Comparison of ENCODE assay signal across 21 mouse cellular contexts in genomic region chr6:20740406-20740805, GRCm38 (mm10).
DNase-seq lines count a peak whose midpoint lies in the region; ATAC-seq lines count a peak whose summit lies in the region.
"Had no signal": no experiment of that assay in that cellular context is flagged by ENCODE, and none has a peak within 500 bp of the region (broad histone marks: within the 10 kb centered on the region; RNA-seq: fewer than 3 reads in every experiment).

No protein-coding gene starts in this region.

- 65% methylated on average over 1 of the region's 1 CpGs for WGBS in midbrain, embryonic 15.5 days
- WGBS in forebrain, embryonic 14.5 days: 57% methylated on average over 1 of the region's 1 CpGs

- peak; percentile 6 to 18 for DNase-seq in layer of hippocampus, postnatal 10 days (ENCODE audit: low spot score in 2 of 2)
- no peak for DNase-seq in layer of hippocampus, adult 8-10 months (ENCODE audit: low spot score in 2 of 2)
- peak; percentile 56 for DNase-seq in cerebellum, adult 9-10 months
- DNase-seq in cerebellum, postnatal 25 days: peak; percentile 54 to 77
- DNase-seq in forebrain, embryonic 14.5 days (ENCODE audit: low spot score): no peak
- DNase-seq: adrenal gland, adult 2 months; adrenal gland, postnatal 25 days; embryo, embryonic 11 days; gastrocnemius, adult 2 months; gastrocnemius, postnatal 25 days; kidney, adult 8-10 months had no signal

- H3K36me3 ChIP-seq in midbrain, embryonic 15.5 days (replicated peaks): no peaks in the 10 kb centered on the region
- no peaks in the 10 kb centered on the region for H3K36me3 ChIP-seq in forebrain, embryonic 14.5 days (ENCODE audit: control insufficient read depth, insufficient read depth, low read length)
- H3K36me3 ChIP-seq: embryonic facial prominence, embryonic 15.5 days; forebrain, embryonic 10.5 days; forebrain, embryonic 15.5 days; heart, embryonic 12.5 days; hindbrain, embryonic 15.5 days had no signal

- H3K27ac ChIP-seq in midbrain, embryonic 15.5 days: no peak overlapping the region
- no peak overlapping the region for H3K27ac ChIP-seq in forebrain, embryonic 14.5 days (ENCODE audit: low read depth, low read length)
- H3K27ac ChIP-seq: embryonic facial prominence, embryonic 15.5 days; forebrain, embryonic 10.5 days; forebrain, embryonic 15.5 days; gastrocnemius, adult 2 months; hindbrain, embryonic 15.5 days had no signal

- H3K9me3 ChIP-seq in midbrain, embryonic 15.5 days: 0 out of 2 replicates have a peak, but pooled peaks cover 5% of the 10 kb centered on the region
- H3K9me3 ChIP-seq in forebrain, embryonic 14.5 days (replicated peaks; ENCODE audit: control insufficient read depth, low read length): no peaks in the 10 kb centered on the region
- H3K9me3 ChIP-seq: embryonic facial prominence, embryonic 15.5 days; forebrain, embryonic 10.5 days; hindbrain, embryonic 15.5 days had no signal

- H3K4me1 ChIP-seq in midbrain, embryonic 15.5 days: no peaks in the 10 kb centered on the region
- H3K4me1 ChIP-seq in forebrain, embryonic 14.5 days (ENCODE audit: control insufficient read depth, insufficient read depth, low read length): no peaks in the 10 kb centered on the region
- H3K4me1 ChIP-seq: embryonic facial prominence, embryonic 15.5 days; forebrain, embryonic 10.5 days; forebrain, embryonic 15.5 days; heart, embryonic 12.5 days; hindbrain, embryonic 15.5 days had no signal

- no peaks in the 10 kb centered on the region for H3K27me3 ChIP-seq in midbrain, embryonic 15.5 days (replicated peaks)
- no peaks in the 10 kb centered on the region for H3K27me3 ChIP-seq in forebrain, embryonic 14.5 days (replicated peaks; ENCODE audit: control insufficient read depth, insufficient read depth, low read length)
- H3K27me3 ChIP-seq: CH12.LX; embryonic facial prominence, embryonic 15.5 days; forebrain, embryonic 15.5 days; heart, embryonic 12.5 days; hindbrain, embryonic 15.5 days; Patski had no signal

- H3K4me2 ChIP-seq in midbrain, embryonic 15.5 days: no peak overlapping the region
- no peak overlapping the region for H3K4me2 ChIP-seq in forebrain, embryonic 14.5 days (ENCODE audit: low read length)
- H3K4me2 ChIP-seq: embryonic facial prominence, embryonic 15.5 days; forebrain, embryonic 15.5 days; heart, embryonic 12.5 days; hindbrain, embryonic 15.5 days had no signal

- H3K4me3 ChIP-seq in midbrain, embryonic 15.5 days: no peak overlapping the region
- H3K4me3 ChIP-seq in forebrain, embryonic 14.5 days (ENCODE audit: low read depth, low read length): no peak overlapping the region
- H3K4me3 ChIP-seq: embryonic facial prominence, embryonic 15.5 days; erythroblast, embryonic 14.5 days; forebrain, embryonic 10.5 days; forebrain, embryonic 15.5 days; gastrocnemius, adult 2 months; heart, embryonic 12.5 days; hindbrain, embryonic 15.5 days had no signal

- H3K9ac ChIP-seq in midbrain, embryonic 15.5 days: no peak overlapping the region
- no peak overlapping the region for H3K9ac ChIP-seq in forebrain, embryonic 14.5 days (ENCODE audit: low read length)
- H3K9ac ChIP-seq: embryonic facial prominence, embryonic 15.5 days; forebrain, embryonic 15.5 days; heart, embryonic 12.5 days; hindbrain, embryonic 15.5 days had no signal

- ATAC-seq in midbrain, embryonic 15.5 days (replicated peaks): no peak
- ATAC-seq in forebrain, embryonic 14.5 days: no peak
- ATAC-seq: forebrain, embryonic 15.5 days; intestine, embryonic 16.5 days; Patski had no signal

Comparison
In these comparisons a context has a peak if more than half of its experiments do, and no peak if none do; other contexts are left out.
1. DNase-seq: peak in layer of hippocampus, postnatal 10 days (2 of 2), cerebellum, adult 9-10 months (single experiment) and cerebellum, postnatal 25 days (2 of 2); none in layer of hippocampus, adult 8-10 months (0 of 2) and forebrain, embryonic 14.5 days (single experiment).